Mouse (Mus musculus): ENCODE measurements around the gene Tgfb2. TPM values are rescaled to one million over a fixed set of nuclear protein-coding genes. Genes with fewer than 3 reads are reported as not detected.

Gene Tgfb2
- polyA plus RNA-seq, 1 experiment from 2014 or later = 34.4 TPM

DNA sequence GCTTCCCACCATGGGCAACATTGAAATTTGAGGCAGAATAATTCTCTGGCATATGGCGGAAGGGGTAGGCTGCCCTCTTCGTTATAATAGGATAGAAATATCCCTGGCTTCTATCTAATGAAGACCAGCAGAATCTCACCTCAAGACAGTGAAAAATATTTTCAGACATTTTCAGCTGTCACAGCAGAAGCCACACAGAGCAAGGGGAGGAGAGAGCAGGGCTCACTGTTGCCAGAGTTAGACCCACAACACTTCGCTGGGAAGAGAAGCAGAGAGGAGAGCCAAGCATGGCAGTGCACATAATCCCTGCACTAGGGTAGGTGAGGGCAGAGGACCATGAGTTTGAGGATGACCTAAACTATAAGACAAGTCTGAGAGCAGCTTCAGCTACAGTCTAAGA is 5.3 kb downstream of the Tgfb2 start:
- H3K4me1 ChIP-seq = peaks cover 31% of the 10 kb centered on the region
- H3K27ac ChIP-seq (replicated peaks) = no peak overlapping the region
- H3K9ac ChIP-seq (replicated peaks) = no peak overlapping the region
- no peak overlapping the region for H3K4me2 ChIP-seq
- H3K9me3 ChIP-seq (replicated peaks) = no peaks in the 10 kb centered on the region
- no peak overlapping the region for H3K4me3 ChIP-seq (replicated peaks)
- no peak for ATAC-seq (ENCODE audit: low FRiP score)
- H3K27me3 ChIP-seq (replicated peaks) = no peaks in the 10 kb centered on the region
- H3K36me3 ChIP-seq = no peaks in the 10 kb centered on the region
- WGBS = 89% methylated on average over 3 of the region's 3 CpGs

DNA sequence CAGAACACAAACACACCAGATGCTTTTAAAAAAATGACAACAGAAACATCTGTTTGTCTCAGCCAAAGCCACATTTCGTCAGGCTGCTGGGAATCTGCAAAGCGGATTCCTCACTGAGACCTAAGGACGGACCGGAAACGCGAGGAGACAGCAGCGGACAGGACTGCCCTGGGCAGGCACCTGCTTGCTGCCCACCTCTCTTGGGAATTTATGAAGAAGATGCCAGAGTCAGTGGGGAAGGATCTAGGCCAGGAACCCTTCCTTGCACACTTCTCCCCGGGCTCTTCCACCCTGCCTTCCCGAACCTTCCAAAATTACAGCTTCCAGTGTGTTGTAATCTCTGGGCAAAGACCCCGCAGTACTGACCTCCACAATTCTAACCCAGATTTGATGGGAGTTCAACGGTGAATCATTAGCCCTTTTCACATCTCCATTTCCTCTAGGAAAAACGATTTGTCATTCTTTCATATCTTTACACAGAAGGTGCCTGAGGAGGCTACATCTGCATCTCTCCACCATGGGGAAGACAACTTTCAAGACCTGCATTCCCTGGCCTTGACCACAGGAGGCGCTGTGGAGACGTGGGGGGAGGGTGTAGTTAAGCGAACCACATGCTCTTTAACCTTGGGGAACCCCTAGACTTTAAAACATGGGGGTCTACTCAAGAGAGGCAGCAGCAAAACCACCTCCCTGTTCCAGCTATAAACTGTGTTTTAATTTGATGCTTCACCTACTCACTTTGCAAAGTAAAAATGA is 7.0 kb downstream of the Tgfb2 start:
- peaks cover 18% of the 10 kb centered on the region for H3K4me1 ChIP-seq
- H3K4me2 ChIP-seq = no peak overlapping the region
- WGBS = 79% methylated on average over 15 of the region's 15 CpGs
- no peaks in the 10 kb centered on the region for H3K36me3 ChIP-seq
- H3K9me3 ChIP-seq (replicated peaks) = no peaks in the 10 kb centered on the region
- H3K9ac ChIP-seq (replicated peaks) = no peak overlapping the region
- ATAC-seq (ENCODE audit: low FRiP score) = no peak
- no peak overlapping the region for H3K4me3 ChIP-seq (replicated peaks)
- no peaks in the 10 kb centered on the region for H3K27me3 ChIP-seq (replicated peaks)
- no peak overlapping the region for H3K27ac ChIP-seq (replicated peaks)

DNA sequence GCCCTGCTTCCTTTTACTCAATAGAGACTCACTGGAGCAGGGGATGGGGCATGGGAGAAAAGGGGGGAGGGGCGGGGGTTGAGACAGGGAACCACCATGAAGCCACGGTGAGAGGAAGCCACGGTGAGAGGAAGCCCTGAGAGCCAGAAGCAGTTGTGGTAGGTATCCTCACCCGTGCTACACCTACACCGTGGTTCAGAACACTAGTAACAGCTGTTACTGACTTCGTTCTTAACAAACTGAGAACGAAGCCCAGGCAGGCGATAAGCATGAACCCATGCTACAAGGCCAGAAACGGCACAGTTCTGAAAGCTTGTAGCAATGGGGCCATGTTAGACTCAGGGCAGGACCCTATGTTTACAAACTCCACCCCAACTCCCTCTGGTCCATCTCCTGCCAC is 9.6 kb downstream of the Tgfb2 start:
- ATAC-seq (ENCODE audit: low FRiP score) = no peak
- 86% methylated on average over 9 of the region's 9 CpGs for WGBS
- Histone ChIP-seq H3K9me3 (replicated peaks) (no peaks in the 10 kb centered on the region), H3K9ac (replicated peaks) (no peak overlapping the region), H3K4me2 (no peak overlapping the region), H3K27ac (replicated peaks) (no peak overlapping the region), H3K27me3 (replicated peaks) (no peaks in the 10 kb centered on the region), H3K36me3 (no peaks in the 10 kb centered on the region), H3K4me1 (peaks cover under 1% of the 10 kb centered on the region; the same call in 1 of the 2 replicates), H3K4me3 (replicated peaks) (no peak overlapping the region)

DNA sequence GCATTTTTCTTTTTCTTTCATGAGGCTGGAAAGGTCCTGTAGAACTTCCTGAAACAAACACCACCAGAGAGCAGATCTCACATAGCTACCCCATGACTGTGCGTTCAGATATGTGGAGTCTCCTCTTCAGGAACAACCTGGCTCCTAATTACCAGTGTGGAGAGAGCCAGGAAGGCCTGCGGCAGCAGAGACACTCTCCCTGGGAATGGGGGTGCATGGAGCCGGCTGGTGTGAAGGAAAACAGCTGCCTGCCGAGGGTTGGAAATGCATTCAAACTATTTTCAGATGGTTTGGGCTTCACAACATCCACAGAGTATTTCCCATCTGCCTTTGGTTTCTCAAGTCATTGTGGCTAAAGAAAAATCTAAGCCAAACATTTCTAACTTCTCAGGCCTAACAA is 10.4 kb downstream of the Tgfb2 start:
- Histone ChIP-seq H3K4me3 (replicated peaks) (no peak overlapping the region), H3K4me1 (no peaks in the 10 kb centered on the region), H3K27ac (replicated peaks) (no peak overlapping the region), H3K36me3 (no peaks in the 10 kb centered on the region), H3K4me2 (no peak overlapping the region), H3K9ac (replicated peaks) (no peak overlapping the region), H3K27me3 (replicated peaks) (no peaks in the 10 kb centered on the region), H3K9me3 (replicated peaks) (no peaks in the 10 kb centered on the region)
- WGBS = 80% methylated on average over 4 of the region's 4 CpGs
- no peak for ATAC-seq (ENCODE audit: low FRiP score)

DNA sequence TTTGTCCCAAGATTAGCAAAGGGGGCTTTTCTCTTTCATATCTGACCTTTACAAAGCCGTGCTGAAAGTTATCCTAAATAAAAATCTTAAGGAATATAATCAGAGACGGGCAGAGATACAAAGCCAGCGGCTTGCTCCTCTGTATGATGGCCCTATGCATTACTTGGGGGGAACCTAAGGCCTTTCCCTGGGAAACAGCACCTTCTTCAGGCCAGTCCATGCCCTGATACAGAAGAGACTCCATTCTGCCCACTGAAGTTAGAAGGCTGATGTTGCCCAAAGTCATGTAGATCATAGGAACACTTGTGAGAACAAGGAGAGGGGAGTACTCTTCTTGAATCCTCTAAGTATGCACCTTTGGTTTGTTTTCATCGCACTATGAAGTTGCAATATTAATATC is 13.4 kb downstream of the Tgfb2 start:
- H3K4me2 ChIP-seq = no peak overlapping the region
- no peak for ATAC-seq (ENCODE audit: low FRiP score)
- no peaks in the 10 kb centered on the region for H3K36me3 ChIP-seq
- no peaks in the 10 kb centered on the region for H3K27me3 ChIP-seq (replicated peaks)
- H3K4me1 ChIP-seq = no peaks in the 10 kb centered on the region
- no peak overlapping the region for H3K9ac ChIP-seq (replicated peaks)
- no peaks in the 10 kb centered on the region for H3K9me3 ChIP-seq (replicated peaks)
- WGBS = 90% methylated on average over 4 of the region's 4 CpGs
- no peak overlapping the region for H3K27ac ChIP-seq (replicated peaks)
- H3K4me3 ChIP-seq (replicated peaks) = no peak overlapping the region

DNA sequence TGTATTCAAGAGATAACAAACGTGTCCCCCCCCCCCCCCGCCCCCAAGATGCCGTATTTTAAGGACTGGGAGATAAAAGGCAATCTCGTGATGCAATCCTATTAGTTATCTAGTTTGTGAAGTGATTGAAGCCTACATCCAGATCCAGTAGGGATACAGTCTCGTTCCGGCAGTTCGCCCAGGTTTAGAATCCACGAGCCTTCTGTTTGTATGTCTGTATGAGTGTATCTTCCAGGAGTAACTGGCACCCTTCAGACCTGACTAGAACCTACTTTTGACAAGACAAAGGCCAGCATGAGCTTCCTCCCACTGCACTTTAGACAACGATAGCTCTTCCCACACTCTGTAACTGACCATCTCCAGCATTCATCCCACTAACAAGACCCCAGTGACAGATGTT is 14.1 kb downstream of the Tgfb2 start:
- H3K4me1 ChIP-seq = no peaks in the 10 kb centered on the region
- no peaks in the 10 kb centered on the region for H3K9me3 ChIP-seq (replicated peaks)
- no peak overlapping the region for H3K4me2 ChIP-seq
- H3K27me3 ChIP-seq (replicated peaks) = no peaks in the 10 kb centered on the region
- no peak overlapping the region for H3K4me3 ChIP-seq (replicated peaks)
- no peak for ATAC-seq (ENCODE audit: low FRiP score)
- no peak overlapping the region for H3K9ac ChIP-seq (replicated peaks)
- no peaks in the 10 kb centered on the region for H3K36me3 ChIP-seq
- H3K27ac ChIP-seq (replicated peaks) = no peak overlapping the region
- 86% methylated on average over 9 of the region's 9 CpGs for WGBS

DNA sequence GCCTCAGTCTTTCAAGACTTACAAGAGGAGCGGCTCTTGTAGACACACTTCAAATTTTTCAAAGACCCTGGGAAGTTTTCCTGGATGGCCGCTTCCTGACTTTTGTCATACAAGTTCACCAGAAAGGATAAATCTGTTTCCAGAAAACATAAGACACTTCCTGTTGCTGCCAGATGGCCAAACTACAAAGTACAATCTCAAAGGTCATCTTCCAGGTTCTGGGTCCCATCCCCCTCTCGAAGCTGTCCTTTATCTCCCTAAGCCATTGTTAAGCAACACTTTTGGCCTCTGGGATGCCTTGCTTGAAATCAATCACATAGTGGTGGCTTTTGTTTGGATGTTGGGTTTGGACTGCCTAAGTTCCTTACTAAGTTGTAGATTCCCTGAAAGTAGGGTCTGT is 21.7 kb downstream of the Tgfb2 start:
- no peaks in the 10 kb centered on the region for H3K9me3 ChIP-seq (replicated peaks)
- no peaks in the 10 kb centered on the region for H3K27me3 ChIP-seq (replicated peaks)
- no peak overlapping the region for H3K4me2 ChIP-seq
- H3K27ac ChIP-seq (replicated peaks) = no peak overlapping the region
- H3K4me1 ChIP-seq = peaks cover 7% of the 10 kb centered on the region; the same call in 1 of the 2 replicates
- H3K36me3 ChIP-seq = no peaks in the 10 kb centered on the region
- no peak for ATAC-seq (ENCODE audit: low FRiP score)
- WGBS = 92% methylated on average over 3 of the region's 3 CpGs
- H3K4me3 ChIP-seq (replicated peaks) = no peak overlapping the region
- H3K9ac ChIP-seq (replicated peaks) = no peak overlapping the region

DNA sequence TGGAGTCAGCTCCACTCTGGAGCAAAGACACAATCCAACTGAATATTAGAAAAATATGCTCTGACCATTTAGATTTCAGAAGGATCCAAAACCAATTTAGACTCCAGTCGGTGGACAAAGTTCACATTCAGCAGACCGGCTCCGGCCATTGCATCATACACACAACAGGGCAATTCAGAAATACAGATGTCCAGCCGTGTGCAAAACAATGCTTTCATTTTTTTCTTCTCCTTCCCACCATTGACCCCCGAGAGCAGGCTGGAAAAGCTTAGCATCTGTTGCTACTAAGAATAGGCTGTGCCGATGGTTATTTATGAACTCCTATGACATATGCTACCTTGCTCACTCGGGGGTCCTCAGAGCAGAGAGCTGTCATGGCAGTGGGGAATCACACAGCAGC is 23.2 kb downstream of the Tgfb2 start:
- Histone ChIP-seq H3K36me3 (no peaks in the 10 kb centered on the region), H3K4me1 (peaks cover 7% of the 10 kb centered on the region; the same call in 1 of the 2 replicates), H3K9ac (replicated peaks) (no peak overlapping the region), H3K27me3 (replicated peaks) (no peaks in the 10 kb centered on the region), H3K4me2 (no peak overlapping the region), H3K27ac (replicated peaks) (peak overlapping the region; percentile 0; the same call in 1 of the 2 replicates), H3K9me3 (replicated peaks) (no peaks in the 10 kb centered on the region), H3K4me3 (replicated peaks) (no peak overlapping the region)
- 34% methylated on average over 7 of the region's 7 CpGs for WGBS
- ATAC-seq (ENCODE audit: low FRiP score) = no peak

DNA sequence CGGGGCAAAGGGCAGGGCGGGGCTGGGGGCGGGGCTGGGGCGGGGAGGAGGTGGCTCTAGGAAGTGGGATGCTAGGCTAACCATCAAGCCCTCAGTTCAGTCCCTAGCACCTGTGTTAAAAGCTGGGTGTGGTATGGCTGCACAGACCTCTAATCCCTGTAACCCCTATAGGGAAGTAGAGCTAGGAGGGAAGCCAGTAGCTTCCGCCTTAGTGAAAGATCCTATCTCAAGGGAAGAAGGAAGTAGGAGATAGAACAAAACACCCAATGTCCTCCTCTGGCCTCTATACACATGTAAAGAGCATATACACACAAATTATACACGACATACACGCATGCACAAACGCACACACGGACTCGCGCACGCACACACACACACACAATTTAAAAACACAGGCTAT is 28.2 kb downstream of the Tgfb2 start:
- Histone ChIP-seq H3K36me3 (no peaks in the 10 kb centered on the region), H3K27ac (replicated peaks) (no peak overlapping the region), H3K4me1 (peaks cover 10% of the 10 kb centered on the region), H3K4me3 (replicated peaks) (no peak overlapping the region), H3K9ac (replicated peaks) (no peak overlapping the region), H3K27me3 (replicated peaks) (no peaks in the 10 kb centered on the region), H3K4me2 (no peak overlapping the region), H3K9me3 (replicated peaks) (no peaks in the 10 kb centered on the region)
- 87% methylated on average over 12 of the region's 12 CpGs for WGBS
- ATAC-seq (ENCODE audit: low FRiP score) = no peak

DNA sequence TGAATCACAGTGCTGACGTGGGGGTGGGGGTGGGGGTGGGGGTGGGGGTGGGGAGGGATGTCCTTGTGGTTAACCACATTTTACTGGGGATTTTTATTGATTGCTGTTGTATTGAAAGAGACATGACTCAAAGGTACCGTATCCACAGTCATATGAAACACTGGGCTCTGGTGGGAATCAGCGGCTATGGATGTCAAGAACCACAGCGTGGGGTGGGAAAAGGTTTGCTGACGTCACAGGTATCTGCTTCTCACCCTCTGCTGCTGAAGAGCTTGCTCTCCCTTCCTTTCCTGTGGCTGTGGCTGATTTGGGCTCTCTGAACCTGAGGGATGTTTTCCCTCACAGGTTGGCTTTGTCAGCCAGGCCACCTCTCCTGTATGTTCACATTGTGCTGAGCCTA is 29.6 kb downstream of the Tgfb2 start:
- no peaks in the 10 kb centered on the region for H3K9me3 ChIP-seq (replicated peaks)

DNA sequence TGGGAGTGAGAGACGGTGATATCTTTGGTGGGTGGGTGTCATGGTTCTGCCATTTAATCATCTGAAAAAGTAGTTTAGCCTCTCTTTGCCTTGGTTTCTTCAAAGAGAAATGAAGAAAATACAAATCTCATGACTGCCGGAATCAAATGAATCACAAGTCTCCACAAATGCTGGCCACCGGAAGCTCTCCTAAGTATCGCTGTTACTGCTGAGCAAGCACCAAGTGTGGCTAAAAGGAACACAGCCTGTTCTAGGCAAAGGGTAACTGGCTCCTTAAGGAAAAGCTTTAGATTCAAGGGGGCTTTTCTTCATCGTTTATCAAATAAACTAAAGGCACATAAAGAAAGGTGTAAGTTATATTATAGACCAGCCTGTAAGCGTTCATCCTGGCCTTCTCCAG is 30.5 kb downstream of the Tgfb2 start:
- no peak for ATAC-seq (ENCODE audit: low FRiP score)
- H3K9me3 ChIP-seq (replicated peaks) = no peaks in the 10 kb centered on the region

More for the DNA sequence above, 29.6 kb downstream of the Tgfb2 start:
- Histone ChIP-seq H3K4me3 (replicated peaks) (no peak overlapping the region), H3K4me1 (peaks cover 10% of the 10 kb centered on the region), H3K9ac (replicated peaks) (no peak overlapping the region), H3K27me3 (replicated peaks) (no peaks in the 10 kb centered on the region), H3K27ac (replicated peaks) (no peak overlapping the region), H3K4me2 (no peak overlapping the region), H3K36me3 (no peaks in the 10 kb centered on the region)
- ATAC-seq (ENCODE audit: low FRiP score) = no peak
- 62% methylated on average over 5 of the region's 5 CpGs for WGBS

DNA sequence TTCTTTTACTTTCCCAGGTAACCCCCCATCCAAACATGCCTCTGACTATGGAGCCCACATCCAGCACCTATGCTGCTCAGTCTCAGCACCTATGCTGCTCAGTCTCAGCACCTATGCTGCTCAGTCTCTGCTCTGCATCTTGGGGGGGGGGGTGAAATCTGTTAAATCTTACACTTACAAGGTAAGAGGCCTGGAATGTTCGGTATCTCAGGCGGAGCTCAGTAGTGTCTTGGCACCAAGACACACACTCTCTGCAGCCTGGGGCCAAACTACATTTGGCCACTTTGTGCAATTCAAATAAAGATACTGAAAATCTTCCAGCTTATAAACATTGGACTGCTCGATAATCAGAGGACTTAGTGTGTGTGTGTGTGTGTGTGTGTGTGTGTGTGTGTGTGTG is 31.2 kb downstream of the Tgfb2 start:
- Histone ChIP-seq H3K27me3 (replicated peaks) (no peaks in the 10 kb centered on the region), H3K9me3 (replicated peaks) (no peaks in the 10 kb centered on the region), H3K4me2 (no peak overlapping the region), H3K4me3 (replicated peaks) (no peak overlapping the region), H3K9ac (replicated peaks) (no peak overlapping the region), H3K36me3 (no peaks in the 10 kb centered on the region), H3K4me1 (peaks cover 8% of the 10 kb centered on the region), H3K27ac (replicated peaks) (no peak overlapping the region)
- ATAC-seq (ENCODE audit: low FRiP score) = no peak
- WGBS = 78% methylated on average over 3 of the region's 3 CpGs

More for the DNA sequence above, 30.5 kb downstream of the Tgfb2 start:
- WGBS = 82% methylated on average over 6 of the region's 6 CpGs
- Histone ChIP-seq H3K36me3 (no peaks in the 10 kb centered on the region), H3K4me3 (replicated peaks) (no peak overlapping the region), H3K4me2 (no peak overlapping the region), H3K4me1 (peaks cover 8% of the 10 kb centered on the region), H3K27ac (replicated peaks) (no peak overlapping the region), H3K27me3 (replicated peaks) (no peaks in the 10 kb centered on the region), H3K9ac (replicated peaks) (no peak overlapping the region)
